Mouse (Mus musculus): ENCODE results near the gene Kif13a.

The Kif13a gene

DNA sequence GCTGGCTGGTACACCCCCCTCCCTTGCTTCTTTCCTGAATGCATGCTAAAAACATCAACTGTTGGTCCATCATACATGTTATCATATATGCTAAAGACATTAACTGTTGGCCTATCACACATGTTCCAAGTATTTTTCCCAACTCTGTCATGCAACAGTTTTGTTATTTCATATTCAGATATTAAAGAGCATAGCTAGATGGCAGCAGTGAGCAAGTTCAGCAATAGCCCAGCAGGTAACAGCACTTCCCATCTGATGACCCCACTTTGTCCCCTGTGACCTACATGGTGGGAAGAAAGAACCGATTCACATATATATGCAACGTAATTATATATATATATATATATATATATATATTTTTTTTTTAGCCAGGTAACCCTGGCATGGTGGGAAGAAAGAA is 91.1 kb downstream of the Kif13a start:
- no peak for DNase-seq (ENCODE audit: low spot score in 2 of 2)

DNA sequence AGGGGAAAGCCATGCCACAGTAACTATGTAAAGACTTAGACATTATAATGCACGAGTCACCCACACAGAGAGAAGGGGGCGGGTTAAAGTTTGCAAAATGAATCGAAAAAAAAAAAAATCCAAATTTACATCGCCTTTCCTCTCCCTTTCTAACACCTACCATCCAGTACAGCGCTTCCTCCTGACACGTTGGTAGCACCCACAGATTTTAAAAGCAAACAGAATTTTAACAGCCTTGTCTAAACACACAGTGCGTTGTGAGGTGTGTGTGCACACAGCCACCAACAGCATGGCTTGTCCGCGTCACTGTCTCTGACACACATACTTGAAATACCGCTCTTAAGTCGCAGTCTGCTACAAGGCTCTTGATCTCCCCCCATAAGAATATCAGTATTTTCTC is 94.3 kb downstream of the Kif13a start:
- no peak for DNase-seq (ENCODE audit: low spot score in 2 of 2)

DNA sequence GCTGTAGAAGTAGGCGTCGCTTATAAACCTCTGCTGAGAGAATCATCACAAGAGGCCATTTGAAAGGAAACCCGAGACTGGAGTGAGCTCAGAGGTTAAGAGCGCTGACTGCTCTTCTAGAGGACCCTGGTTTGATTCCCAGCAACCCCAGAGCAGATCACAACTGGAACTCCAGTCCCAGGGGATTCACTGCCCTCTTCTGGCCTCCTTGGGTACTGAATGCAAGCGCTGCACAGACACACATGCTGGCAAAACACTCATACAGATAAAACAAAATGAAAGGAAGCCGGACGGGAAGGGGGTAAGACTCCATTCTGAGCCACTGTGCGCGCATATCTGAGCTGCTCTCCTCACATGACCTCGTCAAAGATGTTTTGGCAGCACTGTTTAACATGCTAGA is 94.9 kb downstream of the Kif13a start:
- DNase-seq (ENCODE audit: low spot score in 2 of 2) = no peak

DNA sequence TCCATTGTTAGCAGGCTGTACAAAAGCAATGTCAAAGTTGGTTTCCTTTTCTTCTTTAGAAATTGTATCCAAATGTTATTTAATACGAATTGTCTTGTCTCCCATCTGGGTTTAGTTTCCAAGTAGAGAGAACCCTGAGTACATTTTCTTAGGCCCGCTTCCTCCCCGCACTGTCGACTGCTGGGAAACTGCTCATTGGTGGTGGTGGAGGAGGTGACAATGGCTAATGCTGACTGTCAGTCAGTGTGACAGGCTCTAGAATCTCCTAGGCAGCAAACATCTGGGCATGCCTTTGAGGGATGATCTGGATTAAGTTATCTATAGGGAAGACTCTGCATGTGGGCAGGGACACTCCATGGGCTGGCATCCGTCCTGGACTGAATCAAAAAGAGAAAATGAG is 96.1 kb downstream of the Kif13a start:
- DNase-seq (ENCODE audit: low spot score in 2 of 2) = no peak

DNA sequence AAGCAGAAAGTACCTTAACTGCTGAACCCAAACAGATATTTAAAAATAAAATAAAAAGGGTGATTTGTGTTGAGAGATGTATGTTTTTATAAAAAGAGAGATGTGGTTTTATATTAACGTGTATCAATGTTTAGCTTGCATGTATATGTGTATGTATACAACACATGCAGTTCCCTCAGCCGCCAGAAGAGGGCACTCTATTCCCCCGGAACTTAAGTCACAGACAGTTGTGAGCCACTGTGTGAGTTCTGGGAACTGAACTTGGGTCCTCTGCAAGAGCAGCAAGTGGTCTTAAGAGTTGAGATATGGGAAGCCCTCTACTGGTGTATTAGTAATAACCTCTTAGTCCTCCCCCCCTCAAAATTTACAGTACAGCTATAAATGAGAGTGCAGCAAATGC is 96.7 kb downstream of the Kif13a start:
- peak in 1 of 2 experiments; percentile 13 for DNase-seq (ENCODE audit: low spot score in 2 of 2)

DNA sequence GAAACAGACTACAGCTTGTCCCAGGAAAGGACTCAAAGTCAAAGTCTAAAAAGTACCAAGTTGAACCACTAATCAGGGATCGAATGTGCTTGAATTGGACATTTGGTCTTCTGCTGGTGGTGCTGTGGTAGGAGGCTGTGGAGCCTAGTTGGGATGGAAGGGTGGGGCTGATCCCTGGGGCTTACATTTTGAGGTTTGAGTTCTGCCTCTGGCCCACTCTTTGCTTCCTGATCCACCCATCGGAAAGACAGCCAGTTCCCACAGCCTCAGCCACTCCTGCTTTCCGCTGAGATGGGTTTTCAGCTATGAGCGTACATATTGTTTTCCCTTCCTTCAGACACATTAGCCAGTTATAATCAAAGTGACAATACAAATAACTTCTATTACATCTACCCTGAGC is 106.4 kb downstream of the Kif13a start:
- DNase-seq (ENCODE audit: low spot score in 2 of 2) = no peak

DNA sequence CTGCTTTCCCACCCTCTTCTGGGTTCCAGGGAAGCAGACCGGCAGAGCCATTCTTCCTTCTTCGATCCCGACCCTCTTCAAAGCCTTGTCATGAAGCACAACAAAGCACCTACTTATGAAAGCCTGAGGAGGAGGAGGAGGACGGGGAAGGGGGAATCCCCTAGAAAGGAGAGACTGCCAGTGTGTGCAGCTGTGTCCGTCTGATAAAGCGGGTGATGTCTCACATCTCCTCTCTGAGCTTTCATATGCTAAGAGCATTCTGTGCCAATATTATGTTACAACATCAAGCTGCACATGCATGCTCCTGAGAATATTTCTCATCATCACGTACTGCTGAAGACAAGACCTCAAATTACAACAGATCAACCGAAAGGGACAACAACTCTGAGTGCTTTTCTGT is 107.5 kb downstream of the Kif13a start:
- no peak for DNase-seq (ENCODE audit: low spot score in 2 of 2)

DNA sequence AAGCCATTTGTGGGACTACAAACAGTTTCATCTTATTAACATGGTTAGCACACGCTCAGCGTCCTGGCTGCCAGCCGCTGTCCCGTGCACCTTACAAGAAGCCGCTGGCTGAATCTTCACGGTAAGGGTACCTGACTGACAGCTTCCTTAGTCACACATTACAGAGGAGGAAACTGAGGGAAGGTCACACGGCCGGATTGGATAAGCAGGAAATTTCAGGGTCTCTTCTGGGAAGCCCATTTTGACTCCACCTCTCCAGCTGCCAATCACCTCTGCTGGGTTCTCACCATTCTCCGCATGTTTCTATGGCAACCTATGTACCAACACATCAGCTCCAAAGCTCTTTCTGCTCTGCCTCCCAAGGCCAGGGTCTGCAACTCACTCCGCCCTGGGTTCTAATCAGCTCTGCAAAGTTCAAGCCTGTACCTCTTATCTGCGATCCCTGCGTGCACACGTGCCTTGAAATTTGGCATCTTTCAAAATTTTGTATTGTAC is 109.9 kb downstream of the Kif13a start:
- DNase-seq (ENCODE audit: low spot score in 2 of 2) = no peak

DNA sequence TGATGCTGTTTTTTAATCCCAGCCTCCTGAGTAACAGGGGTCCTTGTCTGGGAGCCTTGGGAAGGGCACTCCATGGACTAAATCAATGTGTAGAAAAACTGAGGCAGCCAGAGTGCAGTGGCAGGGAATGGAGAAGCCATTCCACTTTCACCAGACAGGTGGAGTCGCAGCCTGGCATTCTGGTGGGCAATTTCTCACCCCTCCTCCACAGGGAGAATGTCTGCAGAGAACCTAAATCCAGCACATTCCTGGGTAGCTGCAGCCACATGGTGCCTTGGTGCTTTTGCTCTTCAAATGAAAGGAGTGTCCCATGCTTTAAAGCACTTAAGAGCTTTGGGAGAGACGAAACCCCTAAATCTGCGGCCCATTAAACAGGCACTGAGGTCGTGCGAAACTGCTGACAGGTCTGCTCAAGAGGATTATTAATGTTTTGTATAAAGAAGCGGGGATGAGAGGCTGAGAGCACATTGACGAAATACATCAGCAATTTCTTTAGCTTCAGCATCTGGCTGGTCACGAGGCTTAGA is 110.4 kb downstream of the Kif13a start:
- DNase-seq (ENCODE audit: low spot score in 2 of 2) = no peak

DNA sequence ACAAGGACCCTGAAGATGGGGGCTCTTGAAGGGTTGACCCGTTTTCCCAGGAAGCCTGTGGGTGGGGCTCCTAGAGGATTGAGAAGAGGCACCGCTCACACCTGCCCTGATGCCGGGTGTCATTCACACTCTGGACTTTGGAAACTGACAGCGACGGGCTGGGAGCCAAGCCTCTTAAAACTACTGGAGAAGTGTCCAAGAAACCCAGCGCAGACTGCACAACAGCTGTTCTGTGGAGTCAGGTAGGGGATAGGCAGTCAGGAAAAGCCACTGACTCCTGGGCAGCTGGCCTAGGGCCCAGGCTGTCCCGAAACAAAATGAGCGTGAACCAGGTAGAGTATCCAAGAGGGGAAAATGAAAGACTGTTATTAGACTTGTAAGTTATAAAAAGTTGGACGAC is 111.3 kb downstream of the Kif13a start:
- no peak for DNase-seq (ENCODE audit: low spot score in 2 of 2)

DNA sequence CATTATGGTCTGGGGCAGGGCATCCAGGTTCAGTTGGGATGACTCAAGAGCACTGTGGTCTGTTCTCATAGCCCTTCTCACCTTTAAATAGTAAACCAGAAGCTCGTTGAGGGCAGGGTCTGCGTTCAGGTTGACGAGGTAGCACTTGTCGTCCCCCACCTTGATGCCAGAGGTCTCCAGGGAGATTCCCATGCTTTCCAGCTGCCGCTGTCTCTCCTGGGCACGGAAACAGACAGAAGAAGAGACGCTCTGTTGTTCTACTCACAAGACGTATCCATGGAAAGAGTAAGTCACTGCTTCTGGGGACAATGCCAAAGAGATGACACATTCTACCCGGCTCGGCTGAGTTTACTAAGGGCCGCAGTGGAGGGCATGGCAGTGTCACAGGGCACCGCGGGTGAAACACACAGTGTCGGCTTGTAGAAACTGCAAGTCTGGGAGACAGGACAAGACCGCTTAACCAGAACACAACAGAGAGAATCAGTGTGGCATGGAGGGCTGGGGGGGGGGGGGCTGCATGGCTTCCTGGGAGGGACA is 117.0 kb downstream of the Kif13a start:
- DNase-seq (ENCODE audit: low spot score in 2 of 2) = no peak

DNA sequence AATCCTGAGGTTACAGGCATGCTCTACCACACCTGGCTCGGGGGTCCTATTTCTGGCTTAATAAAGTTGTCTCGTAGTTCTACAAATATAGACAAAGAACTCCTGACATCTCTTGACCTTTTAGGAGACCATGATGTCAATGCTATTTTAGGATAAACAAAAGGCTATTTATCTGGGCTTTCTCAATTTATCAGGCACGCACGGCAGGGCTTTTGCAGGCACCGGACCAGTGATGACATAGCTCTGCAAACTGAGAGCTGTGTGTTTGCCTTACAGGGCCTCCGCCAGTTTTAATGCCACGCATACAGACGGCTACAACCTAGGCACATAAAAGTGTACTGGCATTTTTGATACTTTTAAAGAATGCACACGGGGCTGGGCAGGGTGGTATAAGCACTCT is 118.0 kb downstream of the Kif13a start:
- no peak for DNase-seq (ENCODE audit: low spot score in 2 of 2)

DNA sequence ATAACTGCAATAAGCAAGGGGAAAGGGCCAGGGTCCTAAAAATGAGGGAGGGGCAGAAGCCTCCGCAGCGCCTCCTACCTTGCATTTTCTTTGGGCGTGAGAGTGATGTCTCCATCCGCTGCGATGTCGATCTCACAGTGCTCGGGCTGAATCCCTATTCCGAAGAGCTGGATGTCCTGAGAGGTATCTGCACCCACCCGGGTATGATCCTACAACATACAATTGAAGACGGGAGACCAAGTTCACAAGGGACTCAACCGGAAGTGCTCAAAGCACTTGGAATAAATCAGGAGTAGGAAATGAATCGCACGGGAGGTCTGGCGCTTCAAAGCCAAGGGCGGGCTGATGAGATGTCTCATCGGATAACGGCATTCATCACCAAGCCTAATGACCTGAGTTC is 119.1 kb downstream of the Kif13a start:
- no peak for DNase-seq (ENCODE audit: low spot score in 2 of 2)

DNA sequence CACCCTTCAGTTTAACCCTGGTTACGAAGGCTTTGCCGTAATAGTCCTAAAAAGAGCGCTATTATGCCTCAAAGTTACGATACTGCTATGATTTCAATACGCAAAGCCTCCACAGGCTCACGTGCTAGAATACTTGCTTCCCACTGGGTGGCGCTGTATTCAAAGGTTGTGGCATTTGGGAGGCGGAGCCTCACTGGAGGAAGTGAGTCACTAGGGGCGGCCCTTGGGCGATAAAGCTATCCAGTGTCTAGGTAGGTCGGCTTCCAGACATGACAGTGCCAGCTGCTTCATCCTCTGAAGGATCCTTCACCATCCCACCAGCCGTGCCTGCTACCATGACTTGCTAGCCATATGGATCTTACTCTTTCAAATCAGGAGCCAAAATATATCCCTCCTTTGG is 119.6 kb downstream of the Kif13a start:
- DNase-seq (ENCODE audit: low spot score in 2 of 2) = no peak

DNA sequence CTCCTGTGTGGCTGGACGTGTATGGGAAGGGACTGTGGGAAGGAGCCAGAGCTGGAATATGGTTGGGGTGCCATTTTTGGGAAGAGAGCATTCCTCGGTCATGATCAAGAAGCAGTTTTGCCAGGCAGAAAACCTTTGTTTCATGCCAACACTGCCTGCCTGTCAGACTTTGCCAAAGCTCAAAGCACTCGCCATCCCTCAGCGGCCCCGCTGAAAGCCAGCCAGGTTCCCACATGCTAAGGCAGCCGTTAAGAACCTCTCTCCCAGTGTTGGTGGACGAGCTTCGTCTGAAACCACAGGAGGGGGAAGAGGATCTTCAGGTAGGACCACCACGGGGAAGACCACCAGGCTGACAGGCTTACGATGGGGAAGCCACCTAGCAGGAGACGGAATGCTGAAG is 121.8 kb downstream of the Kif13a start:
- no peak for DNase-seq (ENCODE audit: low spot score in 2 of 2)

DNA sequence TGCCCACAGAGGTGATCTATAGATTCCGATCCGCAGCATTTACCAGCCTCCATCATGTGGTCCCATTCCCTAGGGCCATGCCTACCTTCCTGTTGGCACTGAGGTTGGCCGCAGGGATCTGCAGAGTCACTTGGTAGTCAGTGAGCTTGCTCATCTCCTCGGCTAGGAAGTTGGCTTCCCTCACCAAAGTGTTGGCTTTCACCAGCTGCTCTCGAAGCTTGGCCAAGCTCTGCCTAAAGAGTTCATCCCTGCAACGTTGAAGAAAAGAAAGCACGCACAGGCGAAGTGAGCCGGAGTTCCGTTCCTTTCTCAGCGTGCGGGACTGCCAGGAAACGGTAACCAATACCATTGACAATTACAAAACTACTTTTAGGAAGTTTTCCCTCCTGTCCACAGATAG is 128.5 kb downstream of the Kif13a start:
- no peak for DNase-seq (ENCODE audit: low spot score in 2 of 2)

DNA sequence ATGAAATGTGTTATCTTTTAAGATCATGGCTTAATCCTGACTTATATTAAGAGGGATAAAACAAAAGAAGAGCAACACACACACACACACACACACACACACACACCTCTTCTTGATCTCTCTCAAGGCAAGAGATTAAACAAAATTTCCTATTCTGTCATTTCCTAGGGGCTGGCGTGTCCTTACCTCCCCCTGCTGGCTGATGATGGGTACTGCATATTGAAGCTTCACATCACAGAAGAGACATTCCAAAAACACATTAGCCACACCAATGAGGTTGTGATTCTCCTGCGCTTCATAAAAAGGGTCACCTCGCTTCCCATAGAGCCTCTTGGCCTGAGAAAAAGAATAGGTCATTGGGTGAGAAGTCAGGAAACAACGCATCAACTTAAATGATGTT is 131.5 kb downstream of the Kif13a start:
- DNase-seq (ENCODE audit: low spot score in 2 of 2) = peak in 1 of 2 experiments; percentile 43

DNA sequence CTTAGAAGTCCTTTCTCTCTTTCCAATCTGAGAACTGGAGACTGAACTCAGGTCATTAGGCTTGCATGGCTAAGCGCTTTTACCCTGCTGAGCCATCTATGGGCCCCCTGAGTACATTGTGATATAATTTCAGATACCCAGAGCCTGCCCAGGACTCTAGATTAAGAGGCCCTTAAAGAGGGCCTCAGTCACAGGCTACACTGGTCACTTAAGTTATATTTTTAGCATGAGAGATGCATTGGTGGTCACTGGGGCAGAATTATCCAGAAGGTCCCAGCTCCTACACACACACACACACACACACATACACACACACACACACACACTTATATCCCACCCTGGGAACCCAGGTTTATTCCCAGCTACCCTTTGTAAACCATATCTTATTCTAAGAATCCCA is 133.3 kb downstream of the Kif13a start:
- no peak for DNase-seq (ENCODE audit: low spot score in 2 of 2)

DNA sequence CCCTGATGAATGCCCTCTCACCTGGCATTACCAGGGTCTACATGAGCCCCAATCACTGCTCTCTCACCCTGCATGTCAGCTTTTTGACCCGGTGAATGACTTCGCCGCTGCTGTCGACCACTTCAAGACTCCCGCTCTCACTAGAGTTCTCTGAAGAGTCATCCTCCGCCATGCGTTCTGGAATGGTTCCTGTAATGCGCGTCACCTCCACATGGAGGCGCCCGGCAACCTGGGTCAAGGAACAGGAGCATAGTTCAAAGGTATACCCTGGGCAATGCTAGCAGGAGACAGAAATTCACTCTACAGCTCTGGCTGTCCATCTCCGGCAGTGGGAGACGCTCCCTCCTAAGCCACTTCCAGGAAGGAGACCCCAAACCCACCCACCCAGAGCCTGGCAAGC is 135.8 kb downstream of the Kif13a start:
- no peak for DNase-seq (ENCODE audit: low spot score in 2 of 2)

DNA sequence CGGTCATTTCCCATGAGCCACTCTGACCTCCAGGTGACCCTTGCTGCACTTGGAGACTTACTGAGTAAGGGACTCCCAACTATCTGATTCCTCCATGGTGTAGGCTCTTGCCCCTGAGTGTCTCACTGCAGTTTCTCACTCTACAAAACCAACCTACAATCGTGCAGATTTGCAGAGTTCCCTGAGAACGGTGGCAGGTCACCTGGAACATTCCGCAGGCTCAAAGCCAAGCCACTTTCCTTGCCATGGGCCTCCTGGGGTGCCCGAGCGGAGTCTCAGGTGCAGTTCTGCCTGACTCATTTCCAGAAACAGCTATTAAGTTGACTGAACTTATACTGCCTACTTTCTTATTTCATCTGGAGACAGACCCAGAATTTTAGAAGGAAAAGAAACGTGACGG is 141.2 kb downstream of the Kif13a start:
- no peak for DNase-seq (ENCODE audit: low spot score in 2 of 2)

DNA sequence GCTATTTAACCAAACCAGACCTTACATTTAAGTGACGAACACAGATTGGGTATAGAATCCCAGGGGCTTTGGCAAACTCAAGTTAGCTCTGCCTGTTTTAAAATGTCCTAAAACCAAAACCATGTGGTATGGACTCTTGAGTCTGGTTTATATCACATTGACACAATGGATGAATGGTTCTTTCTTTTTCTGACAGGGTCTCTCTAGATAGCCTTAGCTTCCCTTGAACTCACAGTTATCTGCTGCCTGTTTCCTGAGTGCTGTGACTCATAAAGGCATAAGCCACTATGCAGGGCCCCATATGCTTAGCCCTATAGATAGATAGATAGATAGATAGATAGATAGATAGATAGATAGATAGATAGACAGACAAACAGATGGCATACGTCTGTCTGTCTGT is 142.8 kb downstream of the Kif13a start:
- DNase-seq (ENCODE audit: low spot score in 2 of 2) = no peak

DNA sequence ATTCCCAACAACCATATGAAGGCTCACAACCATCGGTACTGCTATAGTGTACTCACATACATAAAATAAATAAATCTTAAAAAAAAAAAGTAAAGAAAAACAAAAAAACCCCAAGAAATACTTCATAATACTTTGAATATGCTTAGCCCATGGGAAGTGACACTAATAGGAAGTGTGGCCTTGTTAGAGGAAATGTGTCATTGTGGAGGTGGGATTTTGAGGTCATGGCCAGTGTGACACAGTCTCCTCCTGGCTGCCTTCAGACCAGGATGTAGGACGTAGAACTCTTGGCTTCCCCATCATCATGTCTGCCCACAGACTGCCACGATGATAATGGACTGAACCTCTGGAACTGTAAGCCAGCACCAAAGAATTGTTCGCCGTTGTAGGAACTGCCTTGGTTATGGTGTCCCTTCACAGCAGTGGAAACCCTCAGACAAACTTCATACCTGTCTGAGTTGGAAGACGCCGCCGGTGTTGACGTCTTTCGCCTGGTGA is 143.6 kb downstream of the Kif13a start:
- DNase-seq (ENCODE audit: low spot score in 2 of 2) = no peak

DNA sequence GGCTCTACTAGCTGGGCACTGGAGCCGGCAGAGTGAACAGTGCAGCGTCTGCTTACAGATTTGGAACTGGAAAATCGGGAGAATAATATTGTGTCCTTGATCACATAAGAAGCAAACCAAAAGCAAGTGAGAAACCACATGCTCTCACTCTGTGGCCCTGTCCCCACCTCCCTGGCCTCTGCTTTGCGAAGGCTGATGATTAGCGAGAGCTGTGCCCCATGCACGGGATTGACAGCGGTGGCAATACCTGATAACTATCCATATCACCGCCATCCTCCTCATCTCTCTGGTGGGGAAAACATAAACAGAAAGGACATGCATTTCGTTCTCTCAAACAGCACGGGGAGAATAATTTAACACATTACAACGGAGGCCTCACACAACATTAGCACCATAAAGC is 149.3 kb downstream of the Kif13a start:
- no peak for DNase-seq (ENCODE audit: low spot score in 2 of 2)

DNA sequence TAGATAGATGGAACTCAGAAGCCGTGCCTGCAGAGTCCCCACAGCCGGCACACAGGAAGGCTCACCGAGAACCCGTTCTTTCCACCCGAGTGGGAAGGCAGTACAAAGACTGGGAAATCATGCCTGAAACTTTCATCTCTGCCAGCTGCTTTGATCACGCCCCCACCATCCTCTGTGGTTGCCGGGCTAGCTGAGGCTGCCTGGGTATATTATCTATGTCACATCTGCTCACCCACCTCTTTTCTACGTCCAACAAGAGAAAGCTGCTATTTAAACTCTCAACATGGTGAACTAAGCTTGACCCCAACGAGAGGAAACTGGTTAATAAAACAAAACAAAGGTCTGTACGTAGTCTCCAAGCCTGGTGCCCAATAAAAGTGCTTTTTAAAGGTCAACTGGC is 149.8 kb downstream of the Kif13a start:
- no peak for DNase-seq (ENCODE audit: low spot score in 2 of 2)
